Mouse (Mus musculus): ENCODE results near the gene Minos1. TPM values are rescaled to one million over a fixed set of nuclear protein-coding genes. Genes with fewer than 3 reads are reported as not detected.

The Minos1 gene
- polyA plus RNA-seq, 1 experiment from 2014 or later: 419 TPM

DNA sequence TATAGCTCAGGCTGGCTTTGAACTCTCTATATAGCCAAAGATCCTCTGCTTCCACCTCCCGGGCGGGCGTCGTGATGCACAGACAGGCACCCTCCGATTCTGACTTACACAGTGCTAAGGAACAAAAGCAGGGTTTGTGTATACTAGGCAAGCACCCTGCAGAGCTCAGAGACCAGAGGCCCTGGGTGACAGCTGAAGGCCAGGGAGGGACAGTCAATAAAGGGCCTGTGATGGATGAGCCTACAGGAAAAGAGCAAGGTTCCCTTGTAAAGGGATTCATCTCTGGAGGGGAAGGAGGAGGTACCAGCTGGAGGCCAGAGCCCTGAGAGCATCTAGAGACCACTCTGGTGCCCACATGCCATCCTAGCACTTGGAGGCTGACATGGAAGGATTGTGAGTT lies 77.5 kb downstream of the Minos1 start:
- H3K36me3 ChIP-seq: no peaks in the 10 kb centered on the region
- no peak overlapping the region for H3K4me2 ChIP-seq (replicated peaks)
- peaks cover 10% of the 10 kb centered on the region; the same call in 1 of the 2 replicates for H3K27me3 ChIP-seq
- H3K9me3 ChIP-seq: no peaks in the 10 kb centered on the region
- 61% methylated on average over 5 of the region's 5 CpGs for WGBS
- H3K4me1 ChIP-seq (replicated peaks): peaks cover 8% of the 10 kb centered on the region
- no peak for ATAC-seq
- H3K4me3 ChIP-seq (replicated peaks): no peak overlapping the region
- H3K27ac ChIP-seq: no peak overlapping the region
- H3K9ac ChIP-seq (replicated peaks): no peak overlapping the region

DNA sequence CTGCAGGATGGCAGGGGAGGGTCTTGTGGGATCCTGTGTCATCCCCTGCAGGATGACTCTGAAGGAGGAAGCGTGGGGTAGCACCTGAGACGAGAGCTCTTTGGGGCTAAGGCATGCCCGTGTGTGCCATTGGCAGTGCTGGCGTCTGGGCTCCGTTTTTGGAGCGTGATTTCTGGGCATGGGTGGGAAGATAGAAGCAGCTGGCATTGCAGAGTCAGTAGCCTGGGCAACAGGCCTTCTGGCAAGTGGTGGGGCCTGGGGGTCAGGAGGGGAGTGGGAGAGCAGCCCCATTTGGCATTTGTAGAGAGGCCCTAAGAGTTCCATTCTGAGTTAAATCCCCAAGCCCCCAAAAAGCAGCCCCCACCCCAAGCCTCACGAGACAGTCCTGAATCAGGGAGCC lies 78.1 kb downstream of the Minos1 start:
- Histone ChIP-seq H3K27ac (no peak overlapping the region), H3K27me3 (peaks cover 4% of the 10 kb centered on the region; the same call in 1 of the 2 replicates), H3K4me3 (replicated peaks) (no peak overlapping the region), H3K4me1 (replicated peaks) (peaks cover 8% of the 10 kb centered on the region), H3K9ac (replicated peaks) (no peak overlapping the region), H3K36me3 (no peaks in the 10 kb centered on the region), H3K9me3 (no peaks in the 10 kb centered on the region), H3K4me2 (replicated peaks) (no peak overlapping the region)
- no peak for ATAC-seq
- WGBS: 87% methylated on average over 7 of the region's 7 CpGs

Other genes starting within 250 kb of the Minos1 start
- gene Otud3, start 217.2 kb downstream of the Minos1 start, polyA plus RNA-seq (2015; fragmentation: Nextera tagmentation; extraction: Ambion mirVana): 2.4 and 2.5 TPM in 2 replicates
- 0.15 and 0.20 TPM in 2 replicates for gene Rnf186, start 164.0 kb downstream of the Minos1 start, polyA plus RNA-seq (2015; fragmentation: Nextera tagmentation; extraction: Ambion mirVana)
- gene Tmco4, start 158.2 kb downstream of the Minos1 start, polyA plus RNA-seq (2015; fragmentation: Nextera tagmentation; extraction: Ambion mirVana): 0.36 and 0.50 TPM in 2 replicates
- 0.11 and 0.14 TPM in 2 replicates for gene Htr6, start 55.5 kb downstream of the Minos1 start, polyA plus RNA-seq (2015; fragmentation: Nextera tagmentation; extraction: Ambion mirVana)
- 22.1 and 32.0 TPM in 2 replicates for gene Nbl1, start 38.1 kb downstream of the Minos1 start, polyA plus RNA-seq (2015; fragmentation: Nextera tagmentation; extraction: Ambion mirVana)
- 321 and 324 TPM in 2 replicates for gene Capzb, start 61.8 kb upstream of the Minos1 start, polyA plus RNA-seq (2015; fragmentation: Nextera tagmentation; extraction: Ambion mirVana)
- gene Pqlc2, start 179.6 kb upstream of the Minos1 start, polyA plus RNA-seq (2015; fragmentation: Nextera tagmentation; extraction: Ambion mirVana): 15.1 and 15.2 TPM in 2 replicates
- gene Akr7a5, start 179.6 kb upstream of the Minos1 start, polyA plus RNA-seq (2015; fragmentation: Nextera tagmentation; extraction: Ambion mirVana): 65.0 and 66.5 TPM in 2 replicates
- 97.9 and 105 TPM in 2 replicates for gene Mrto4, start 221.5 kb upstream of the Minos1 start, polyA plus RNA-seq (2015; fragmentation: Nextera tagmentation; extraction: Ambion mirVana)
- gene Emc1, start 221.5 kb upstream of the Minos1 start, polyA plus RNA-seq (2015; fragmentation: Nextera tagmentation; extraction: Ambion mirVana): 41.0 and 42.0 TPM in 2 replicates
- gene Ubr4, start 221.5 kb upstream of the Minos1 start, polyA plus RNA-seq (2015; fragmentation: Nextera tagmentation; extraction: Ambion mirVana): 75.8 and 85.2 TPM in 2 replicates